Mouse (Mus musculus): ENCODE results near the gene Hnrnpll. TPM values are rescaled to one million over a fixed set of nuclear protein-coding genes. Genes with fewer than 3 reads are reported as not detected.

Gene Hnrnpll
- total RNA-seq, 2 experiments from 2014 or later: 55.6 to 106 TPM

GRCm38 (mm10) chr17:80003851-80004250 lies 58.3 kb downstream of the Hnrnpll start:
- 0 out of 2 replicates have a peak, but pooled peaks have one; percentile 30 for ATAC-seq (replicated peaks; ENCODE audit: poor library complexity)

DNA sequence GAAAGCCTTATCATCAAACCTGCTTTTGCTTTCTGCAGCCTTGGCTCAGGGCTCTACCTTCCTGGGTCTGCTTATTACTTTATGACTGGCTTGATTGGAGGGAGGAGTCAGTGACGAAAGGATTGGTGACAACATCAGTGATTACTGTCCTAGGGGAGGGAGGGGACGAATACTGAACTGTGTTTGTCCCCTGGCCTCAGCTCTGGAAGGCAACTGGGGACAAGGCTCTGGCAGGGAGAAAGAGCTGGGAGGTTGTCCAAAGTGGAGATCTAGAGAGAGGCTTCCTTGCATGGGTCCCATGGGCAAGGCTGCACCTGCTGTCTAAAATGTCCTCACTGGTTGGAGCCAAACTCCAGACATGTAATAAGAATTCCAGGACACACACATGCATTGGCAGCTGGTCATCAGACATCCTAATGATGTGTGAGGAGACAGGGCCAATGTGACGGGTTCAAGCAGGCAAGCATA lies 59.7 kb downstream of the Hnrnpll start:
- ATAC-seq (replicated peaks; ENCODE audit: poor library complexity): no peak

GRCm38 (mm10) chr17:79999631-80000030 lies 62.5 kb downstream of the Hnrnpll start:
- no peak for ATAC-seq (replicated peaks; ENCODE audit: poor library complexity)

DNA sequence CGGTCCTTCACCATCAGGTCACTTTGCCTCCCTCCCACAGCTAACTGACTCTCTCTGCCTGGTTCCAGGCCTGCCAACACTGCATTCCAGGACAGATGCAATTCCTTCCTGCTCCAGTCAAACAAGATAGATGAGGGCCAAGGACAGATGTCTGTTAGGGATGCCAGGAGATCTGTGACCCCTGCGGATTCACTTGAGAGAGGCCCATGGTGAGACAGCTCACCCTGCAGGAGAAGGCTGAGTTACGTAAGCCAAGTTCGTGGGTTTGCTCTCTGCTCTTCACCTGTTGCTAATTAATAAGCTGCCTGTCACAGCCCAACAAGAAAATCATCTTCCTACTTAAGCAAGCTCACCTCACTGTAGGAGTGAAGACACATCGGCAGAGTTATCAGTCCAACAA lies 63.1 kb downstream of the Hnrnpll start:
- no peak for ATAC-seq (replicated peaks; ENCODE audit: poor library complexity)

DNA sequence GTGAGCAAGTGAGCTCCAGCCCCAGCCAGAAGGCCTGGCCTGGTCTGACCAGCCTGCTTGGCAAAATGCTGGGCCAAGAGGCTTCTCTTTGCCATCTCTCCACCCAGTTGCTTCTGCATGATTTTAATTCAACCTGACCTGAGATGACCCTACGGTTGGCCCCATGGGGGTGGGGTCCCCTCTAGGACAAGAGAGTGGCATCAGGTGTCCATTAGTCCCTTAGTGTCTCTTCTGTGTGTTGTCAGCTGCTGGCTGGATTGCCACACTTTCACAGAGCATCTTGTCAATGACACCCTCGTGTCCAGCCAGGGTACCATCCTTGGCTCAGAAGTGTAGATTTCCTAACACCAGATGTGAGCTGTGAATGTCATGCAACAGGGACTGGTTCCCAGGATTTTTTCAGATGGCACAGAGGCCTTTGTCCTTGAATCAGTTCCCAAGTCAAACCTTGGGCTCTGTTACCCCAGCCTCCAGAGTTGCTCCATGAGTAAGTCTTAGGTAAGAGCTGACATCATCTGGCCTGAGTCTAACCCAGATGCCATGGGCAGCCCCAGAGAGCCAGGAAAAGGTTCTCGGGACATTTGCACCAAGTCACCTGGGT lies 66.9 kb downstream of the Hnrnpll start:
- ATAC-seq (replicated peaks; ENCODE audit: poor library complexity): no peak

DNA sequence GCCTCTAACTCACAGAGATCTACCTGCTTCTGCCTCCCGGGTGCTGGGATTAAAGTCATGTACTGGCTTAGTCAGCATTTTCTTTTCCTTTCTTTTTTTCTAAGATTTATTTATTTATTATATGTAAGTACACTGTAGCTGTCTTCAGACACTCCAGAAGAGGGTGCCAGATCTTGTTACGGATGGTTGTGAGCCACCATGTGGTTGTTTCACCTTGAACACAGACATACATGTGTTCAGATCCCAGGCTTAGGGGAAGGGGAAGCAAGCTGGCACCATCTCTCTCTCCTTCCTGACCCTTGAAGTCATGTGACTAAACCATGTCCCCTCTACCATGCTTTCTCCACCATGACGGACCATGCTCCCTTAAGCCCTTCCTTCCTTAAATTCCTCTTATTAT lies 70.0 kb downstream of the Hnrnpll start:
- ATAC-seq (replicated peaks; ENCODE audit: poor library complexity): no peak

DNA sequence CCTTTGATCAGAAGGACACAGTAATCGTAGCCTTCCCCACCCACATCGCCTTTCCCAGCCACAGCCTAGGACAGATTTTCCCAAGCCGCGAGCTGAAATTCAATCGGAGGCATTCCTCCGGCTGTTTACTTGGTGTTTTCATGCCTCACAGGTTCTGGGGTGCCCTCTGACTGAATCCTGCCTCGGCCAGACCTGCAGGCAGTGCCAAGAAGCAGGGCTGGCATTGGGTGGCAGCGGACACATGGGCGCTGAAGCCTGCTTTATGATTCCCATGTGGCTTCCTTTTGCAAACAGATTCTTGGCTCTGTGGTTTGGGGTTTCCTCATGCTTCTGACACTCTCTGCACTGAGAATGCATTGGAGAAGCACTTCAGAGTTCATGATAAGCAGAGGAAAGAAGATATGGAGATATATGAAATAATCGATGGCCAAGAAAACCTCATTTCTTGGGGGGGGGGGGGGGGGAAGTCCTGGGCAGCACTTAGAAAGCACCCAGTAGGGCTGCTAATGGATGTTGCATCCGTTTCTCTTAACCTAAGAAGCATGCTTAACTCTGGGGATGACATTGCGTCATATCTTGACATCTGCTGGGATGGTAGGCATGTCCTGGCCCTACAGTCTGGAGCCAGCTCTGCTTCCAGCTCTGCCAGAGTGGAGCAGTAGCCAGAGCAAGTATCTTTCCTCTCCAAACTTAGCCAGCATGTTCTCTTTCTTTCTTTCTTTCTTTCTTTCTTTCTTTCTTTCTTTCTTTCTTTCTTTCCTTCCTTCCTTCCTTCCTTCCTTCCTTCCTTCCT lies 70.8 kb downstream of the Hnrnpll start:
- peak; percentile 81 for ATAC-seq (replicated peaks; ENCODE audit: poor library complexity)

GRCm38 (mm10) chr17:79990161-79990560 lies 72.0 kb downstream of the Hnrnpll start:
- no peak for ATAC-seq (replicated peaks; ENCODE audit: poor library complexity)

DNA sequence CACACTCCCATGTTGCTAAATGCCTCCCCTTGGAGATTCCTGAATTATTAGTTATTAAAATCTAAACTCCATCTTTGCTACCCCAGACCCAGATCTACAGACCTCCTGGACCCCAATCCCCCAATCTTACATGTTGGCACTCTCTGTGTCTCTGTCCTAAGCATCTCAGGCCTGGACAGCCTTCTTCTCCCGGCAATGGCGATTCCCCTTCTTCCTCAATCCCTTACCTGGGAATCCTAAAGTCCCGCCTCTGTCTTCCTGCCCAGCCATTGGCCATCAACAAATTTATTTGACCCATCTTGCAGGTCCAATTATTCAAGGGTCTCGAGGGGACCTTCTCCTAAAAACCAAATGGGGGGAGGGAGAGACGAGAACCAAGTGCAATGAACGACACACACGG lies 77.7 kb downstream of the Hnrnpll start:
- no peak for ATAC-seq (replicated peaks; ENCODE audit: poor library complexity)

- ATAC-seq (replicated peaks; ENCODE audit: poor library complexity): no peak
Measured at GRCm38 (mm10) chr17:79982955-79983529, 79.1 kb downstream of the Hnrnpll start.

DNA sequence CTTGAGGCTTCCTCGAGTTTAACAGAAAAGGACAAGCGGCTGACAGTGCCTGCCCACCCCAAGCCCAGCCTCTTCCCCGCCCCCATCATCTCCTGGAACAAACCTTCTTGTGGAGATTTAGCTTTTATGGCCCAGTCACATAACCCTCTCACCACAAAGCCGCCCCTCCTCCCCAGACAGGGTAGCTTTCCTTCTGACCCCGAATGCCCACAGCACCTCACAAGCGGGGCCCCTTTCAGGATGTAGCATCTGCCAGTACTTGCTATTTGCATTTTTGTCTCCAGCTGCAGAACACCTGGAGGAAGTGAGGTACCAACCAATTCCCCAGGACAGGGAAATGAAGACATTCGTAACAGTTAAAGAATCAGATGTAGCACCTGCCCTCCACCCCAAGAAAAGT lies 79.6 kb downstream of the Hnrnpll start:
- ATAC-seq (replicated peaks; ENCODE audit: poor library complexity): no peak

DNA sequence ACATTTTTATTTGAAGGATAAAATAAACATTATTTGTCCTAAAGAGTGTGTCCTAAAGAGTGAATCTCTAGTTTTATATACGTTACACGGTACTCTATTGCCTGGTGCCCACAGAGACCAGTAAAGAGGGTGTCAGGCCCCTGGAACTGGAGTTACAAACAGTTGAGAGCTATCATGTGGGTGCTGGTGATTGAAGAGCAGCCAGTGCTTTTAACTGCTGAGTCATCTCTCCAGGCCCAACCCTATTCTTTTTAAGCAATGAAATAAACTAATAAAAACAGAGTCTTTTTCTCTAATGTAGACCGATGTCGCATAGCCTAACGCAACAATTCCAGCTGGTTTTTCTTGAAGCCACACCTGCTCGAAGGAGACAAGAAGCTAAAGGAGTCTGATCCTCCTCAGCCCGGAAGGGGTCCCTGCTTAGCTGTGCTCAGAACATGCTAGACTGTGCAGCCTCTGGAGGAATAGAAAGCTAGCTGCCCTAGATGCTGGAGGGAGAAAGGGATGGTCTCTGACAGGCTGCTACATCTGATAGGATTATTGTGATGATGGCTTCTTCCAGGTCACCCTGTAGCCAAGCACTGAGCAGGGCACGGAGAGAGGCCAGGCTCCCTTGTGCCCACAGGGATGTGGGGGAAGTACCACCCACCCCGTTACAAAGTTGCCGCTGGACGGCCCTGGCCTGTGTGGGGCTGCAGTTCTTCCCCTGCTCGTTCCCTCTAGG lies 80.2 kb downstream of the Hnrnpll start:
- peak; percentile 60 for ATAC-seq (replicated peaks; ENCODE audit: poor library complexity)

GRCm38 (mm10) chr17:79981348-79981747 lies 80.8 kb downstream of the Hnrnpll start:
- no peak for ATAC-seq (replicated peaks; ENCODE audit: poor library complexity)

GRCm38 (mm10) chr17:79980421-79981120 lies 81.6 kb downstream of the Hnrnpll start:
- ATAC-seq (replicated peaks; ENCODE audit: poor library complexity): no peak

Other genes starting within 250 kb of the Hnrnpll start
- 41.6 and 43.4 TPM in 2 replicates for gene Atl2, start 166.2 kb downstream of the Hnrnpll start, total RNA-seq (2015)
- 31.7 and 41.7 TPM in 2 replicates for gene Atl2, start 166.2 kb downstream of the Hnrnpll start, total RNA-seq (2017)
- gene Galm, start 65.1 kb upstream of the Hnrnpll start, total RNA-seq (2015): 5.9 and 7.6 TPM in 2 replicates
- gene Galm, start 65.1 kb upstream of the Hnrnpll start, total RNA-seq (2017): 4.5 and 6.7 TPM in 2 replicates
- gene Srsf7, start 145.0 kb upstream of the Hnrnpll start, total RNA-seq (2015): 538 and 545 TPM in 2 replicates
- gene Srsf7, start 145.0 kb upstream of the Hnrnpll start, total RNA-seq (2017): 490 and 575 TPM in 2 replicates
- not detected in 2 replicates for gene Ttc39d, start 145.1 kb upstream of the Hnrnpll start, total RNA-seq (2015)
- gene Ttc39d, start 145.1 kb upstream of the Hnrnpll start, total RNA-seq (2017): not detected in 2 replicates
- gene Gemin6, start 162.1 kb upstream of the Hnrnpll start, total RNA-seq (2015): 44.5 and 47.4 TPM in 2 replicates
- 44.8 and 51.5 TPM in 2 replicates for gene Gemin6, start 162.1 kb upstream of the Hnrnpll start, total RNA-seq (2017)
- 8.9 and 13.4 TPM in 2 replicates for gene Morn2, start 227.9 kb upstream of the Hnrnpll start, total RNA-seq (2015)
- gene Morn2, start 227.9 kb upstream of the Hnrnpll start, total RNA-seq (2017): 7.1 and 14.9 TPM in 2 replicates
- 9.2 and 11.3 TPM in 2 replicates for gene Dhx57, start 228.1 kb upstream of the Hnrnpll start, total RNA-seq (2015)
- 10.2 and 15.3 TPM in 2 replicates for gene Dhx57, start 228.1 kb upstream of the Hnrnpll start, total RNA-seq (2017)
- 0.35 TPM in 1 of 2 replicates, not detected in the other for gene Arhgef33, start 245.1 kb upstream of the Hnrnpll start, total RNA-seq (2015)
- gene Arhgef33, start 245.1 kb upstream of the Hnrnpll start, total RNA-seq (2017): 1.7 TPM in 1 of 2 replicates, not detected in the other

All from megakaryocyte progenitor cell, adult 5-6 weeks (primary cell).